Mouse (Mus musculus): ENCODE results near the gene Tfb2m. TPM values are rescaled to one million over a fixed set of nuclear protein-coding genes. Genes with fewer than 3 reads are reported as not detected.

Gene Tfb2m
- total and polyA plus RNA-seq, 3 experiments, result 13.1 to 53.1 (median 48.3) TPM

- Histone ChIP-seq H3K27ac (ENCODE audit: insufficient read depth, low read depth) (no peak overlapping the region), H3K9me3 (replicated peaks; ENCODE audit: low read length) (no peaks in the 10 kb centered on the region), H3K79me2 (replicated peaks; ENCODE audit: control insufficient read depth, extremely low read depth, insufficient read depth, poor library complexity, severe bottlenecking) (peaks cover 19% of the 10 kb centered on the region), H3K9ac (ENCODE audit: insufficient read depth, low read depth) (no peak overlapping the region), H3K4me3 (replicated peaks in 1 of 3; ENCODE audit: low read depth in 2 of 3, low read length in 2 of 3, poor library complexity in 1 of 3) (no peak overlapping the region), H3K27me3 (replicated peaks) (no peaks in the 10 kb centered on the region), H3K36me3 (replicated peaks in 1 of 2; ENCODE audit: control insufficient read depth in 1 of 2, insufficient read depth in 1 of 2, low read length in 1 of 2) (peaks cover 0 to 12% of the 10 kb centered on the region in 2 experiments), H3K4me1 (ENCODE audit: control insufficient read depth in 1 of 2, insufficient read depth in 2 of 2) (peaks cover 15 to 58% of the 10 kb centered on the region in 2 experiments), H3K4me2 (ENCODE audit: insufficient read depth, low read depth, poor library complexity, severe bottlenecking) (no peak overlapping the region)
- dilution Hi-C loops (cut with MboI; ENCODE audit: extremely low pct_ligation_motif_present, extremely low pct_unique_long_range_greater_than_20kb, low sequenced_read_pairs) (no loop called here), in situ Hi-C loops (cut with MboI; ENCODE audit: low pct_ligation_motif_present, low pct_unique_long_range_greater_than_20kb, low sequenced_read_pairs) (no loop called here)
- TF ChIP-seq ZNF384 (IDR thresholded peaks at IDR 0.05; ENCODE audit: low read depth, low read length) (no peak), MAZ (IDR thresholded peaks at IDR 0.05; ENCODE audit: low read depth, low read length) (no peak), ETS1 (conservative IDR thresholded peaks at IDR 0.05; ENCODE audit: low read depth, low read length) (no peak), USF1 (IDR thresholded peaks at IDR 0.05; ENCODE audit: low read depth, low read length) (no peak), BHLHE40 (IDR thresholded peaks at IDR 0.05; ENCODE audit: low read depth, low read length) (no peak), CHD2 (IDR thresholded peaks at IDR 0.05; ENCODE audit: low read length) (no peak), MAX (IDR thresholded peaks at IDR 0.05; ENCODE audit: low read length) (no peak), SMC3 (IDR thresholded peaks at IDR 0.05; ENCODE audit: low read depth, low read length) (no peak), PAX5 (IDR thresholded peaks at IDR 0.05; ENCODE audit: low read length) (no peak), ZKSCAN1 (IDR thresholded peaks at IDR 0.05; ENCODE audit: borderline replicate concordance, low read depth, low read length) (no peak), POLR2A (IDR thresholded peaks at IDR 0.05; ENCODE audit: low read depth, low read length) (no peak), GABPA (IDR thresholded peaks at IDR 0.05; ENCODE audit: insufficient replicate concordance, low read depth, low read length) (no peak)
- no peak for DNase-seq (ENCODE audit: extremely low read depth)
These were observed 3.1 kb upstream of the Tfb2m start for GRCm38 (mm10) chr1:179548996-179549752.

GRCm38 (mm10) chr1:179548220-179548619 lies 2.2 kb upstream of the Tfb2m start:
- TF ChIP-seq BHLHE40 (IDR thresholded peaks at IDR 0.05; ENCODE audit: low read depth, low read length) (peak; percentile 52; the same call in 1 of the 2 replicates), TBP (conservative IDR thresholded peaks at IDR 0.05; ENCODE audit: low read depth, low read length) (no peak), USF1 (IDR thresholded peaks at IDR 0.05; ENCODE audit: low read depth, low read length) (peak; percentile 42; the same call in 1 of the 2 replicates), MXI1 (IDR thresholded peaks at IDR 0.05; ENCODE audit: low read depth, low read length) (no peak)
- dilution Hi-C loops (cut with MboI; ENCODE audit: extremely low pct_ligation_motif_present, extremely low pct_unique_long_range_greater_than_20kb, low sequenced_read_pairs), result no loop called here
- H3K79me2 ChIP-seq (replicated peaks; ENCODE audit: control insufficient read depth, extremely low read depth, insufficient read depth, poor library complexity, severe bottlenecking), result peaks cover 28% of the 10 kb centered on the region
- DNase-seq (ENCODE audit: extremely low read depth), result no peak
- H3K4me2 ChIP-seq (ENCODE audit: insufficient read depth, low read depth, poor library complexity, severe bottlenecking), result no peak overlapping the region
- no peak overlapping the region for H3K9ac ChIP-seq (ENCODE audit: insufficient read depth, low read depth)
- peaks cover 3 to 21% of the 10 kb centered on the region in 2 experiments for H3K36me3 ChIP-seq (replicated peaks in 1 of 2; ENCODE audit: control insufficient read depth in 1 of 2, insufficient read depth in 1 of 2, low read length in 1 of 2)
- no peak overlapping the region for H3K27ac ChIP-seq (ENCODE audit: insufficient read depth, low read depth)
- H3K9me3 ChIP-seq (replicated peaks; ENCODE audit: low read length), result no peaks in the 10 kb centered on the region
- H3K27me3 ChIP-seq (replicated peaks), result no peaks in the 10 kb centered on the region
- H3K4me1 ChIP-seq (ENCODE audit: control insufficient read depth in 1 of 2, insufficient read depth in 2 of 2), result peaks cover 19 to 67% of the 10 kb centered on the region in 2 experiments
- in situ Hi-C loops (cut with MboI; ENCODE audit: low pct_ligation_motif_present, low pct_unique_long_range_greater_than_20kb, low sequenced_read_pairs), result no loop called here
- no peak overlapping the region for H3K4me3 ChIP-seq (replicated peaks in 1 of 3; ENCODE audit: low read depth in 2 of 3, low read length in 2 of 3, poor library complexity in 1 of 3)

Measured in CH12.LX (cell line).